Mouse (Mus musculus) 416B (cell line): ENCODE measurements at regions not wholly inside any gene's neighbourhood (a gene's known extent, or its start where the extent isn't known, plus 50 kb on each side); places are given as distances from the start of the nearest gene placed in this dataset.
"Not testable (repeated sequence)": the region's sequence is repeated elsewhere in the genome, so short reads cannot be mapped to it uniquely, and the experiment has no call there.

Experiments
- DNase-seq: peaks from one replicate; pipeline ENCODE4 v3.0.0; 2011; ENCODE audit warnings: low read depth

- DNase-seq: no peak
Observed at GRCm38 (mm10) chr2:78600753-78601152, 267.2 kb upstream of the Ube2e3 start.

- DNase-seq: no peak
Observed at GRCm38 (mm10) chr2:78598039-78598438, 269.9 kb upstream of the Ube2e3 start.

GRCm38 (mm10) chr2:78596251-78596650 lies 271.7 kb upstream of the Ube2e3 start:
- DNase-seq: no peak

- peak; percentile 74 for DNase-seq
Observed at GRCm38 (mm10) chr2:78580013-78580412, 287.9 kb upstream of the Ube2e3 start.

- no peak for DNase-seq
Observed at GRCm38 (mm10) chr2:78572492-78572891, 295.4 kb upstream of the Ube2e3 start.

- no peak for DNase-seq
Observed at GRCm38 (mm10) chr2:78558128-78558527, 309.8 kb upstream of the Ube2e3 start.

- no peak for DNase-seq
Observed at GRCm38 (mm10) chr2:78551085-78551484, 316.8 kb upstream of the Ube2e3 start.

GRCm38 (mm10) chr2:78548683-78549467 lies 319.0 kb upstream of the Ube2e3 start:
- DNase-seq: no peak

GRCm38 (mm10) chr2:78547286-78547685 lies 320.6 kb upstream of the Ube2e3 start:
- DNase-seq: no peak

GRCm38 (mm10) chr2:78540422-78540821 lies 327.5 kb upstream of the Ube2e3 start:
- DNase-seq: no peak

GRCm38 (mm10) chr2:78539592-78540300 lies 328.2 kb upstream of the Ube2e3 start:
- DNase-seq: no peak

GRCm38 (mm10) chr2:78537574-78537973 lies 330.4 kb upstream of the Ube2e3 start:
- DNase-seq: no peak

GRCm38 (mm10) chr2:78533881-78534280 lies 334.0 kb upstream of the Ube2e3 start:
- not testable (repeated sequence) for DNase-seq

GRCm38 (mm10) chr2:78530535-78530934 lies 337.4 kb upstream of the Ube2e3 start:
- no peak for DNase-seq

- DNase-seq: no peak
Observed at GRCm38 (mm10) chr2:78520258-78521023, 347.5 kb upstream of the Ube2e3 start.

GRCm38 (mm10) chr2:78493115-78493514 lies 374.8 kb upstream of the Ube2e3 start:
- no peak for DNase-seq

GRCm38 (mm10) chr2:78480036-78480435 lies 387.9 kb upstream of the Ube2e3 start:
- DNase-seq: no peak

GRCm38 (mm10) chr2:78459444-78459843 lies 408.5 kb upstream of the Ube2e3 start:
- no peak for DNase-seq

- DNase-seq: no peak
Observed at GRCm38 (mm10) chr2:78453411-78453810, 414.5 kb upstream of the Ube2e3 start.

GRCm38 (mm10) chr2:78436816-78437215 lies 431.1 kb upstream of the Ube2e3 start:
- no peak for DNase-seq

GRCm38 (mm10) chr2:78435071-78435470 lies 432.9 kb upstream of the Ube2e3 start:
- DNase-seq: no peak

GRCm38 (mm10) chr2:78427659-78428336 lies 440.1 kb upstream of the Ube2e3 start:
- DNase-seq: no peak
